Mouse (Mus musculus): ENCODE data around the gene Ctu1. TPM values are rescaled to one million over a fixed set of nuclear protein-coding genes. Genes with fewer than 3 reads are reported as not detected.
"Not testable (repeated sequence)": the region's sequence is repeated elsewhere in the genome, so short reads cannot be mapped to it uniquely, and the experiment has no call there.

The Ctu1 gene
- polyA plus RNA-seq, 1 experiment: 9.4 TPM

- DNase-seq (ENCODE audit: extremely low spot score in 1 of 2, low spot score in 1 of 2): peak in 1 of 2 experiments; percentile 62
These were observed 6.7 kb downstream of the Ctu1 start for GRCm38 (mm10) chr7:43678517-43678916.

- DNase-seq (ENCODE audit: extremely low spot score in 1 of 2, low spot score in 1 of 2): peak in 1 of 2 experiments; percentile 82
These were observed 9.1 kb downstream of the Ctu1 start for GRCm38 (mm10) chr7:43680960-43681359.

GRCm38 (mm10) chr7:43682511-43682910 lies 10.7 kb downstream of the Ctu1 start:
- not testable (repeated sequence) for DNase-seq (ENCODE audit: extremely low spot score in 1 of 2, low spot score in 1 of 2)

- DNase-seq (ENCODE audit: extremely low spot score in 1 of 2, low spot score in 1 of 2): no peak
These were observed 13.3 kb downstream of the Ctu1 start for GRCm38 (mm10) chr7:43685088-43685487.

- DNase-seq (ENCODE audit: extremely low spot score in 1 of 2, low spot score in 1 of 2): no peak
These were observed 18.3 kb downstream of the Ctu1 start, which contains the start of gene Klk14 for GRCm38 (mm10) chr7:43690118-43690517. Klk14 (plus strand) TSS chr7:43690418.

- DNase-seq (ENCODE audit: extremely low spot score in 1 of 2, low spot score in 1 of 2): no peak
These were observed 38.2 kb downstream of the Ctu1 start for GRCm38 (mm10) chr7:43710031-43710430.

GRCm38 (mm10) chr7:43712267-43712666 lies 40.5 kb downstream of the Ctu1 start, which contains the start of gene Klk13:
Klk13 (plus strand) TSS chr7:43712567.
- no peak for DNase-seq (ENCODE audit: extremely low spot score in 1 of 2, low spot score in 1 of 2)

GRCm38 (mm10) chr7:43712917-43713316 lies 41.1 kb downstream of the Ctu1 start:
- DNase-seq (ENCODE audit: extremely low spot score in 1 of 2, low spot score in 1 of 2): no peak

GRCm38 (mm10) chr7:43713741-43714351 lies 42.0 kb downstream of the Ctu1 start:
- DNase-seq (ENCODE audit: extremely low spot score in 1 of 2, low spot score in 1 of 2): no peak

Other genes with a start within 250 kb of the Ctu1 start
- not detected in 2 replicates for gene Lim2, start 244.3 kb upstream of the Ctu1 start, polyA plus RNA-seq (2012; rRNA removed)
- 0.20 and 0.21 TPM in 2 replicates for gene Nkg7, start 234.9 kb upstream of the Ctu1 start, polyA plus RNA-seq (2012; rRNA removed)
- not detected in 2 replicates for gene Cldnd2, start 231.2 kb upstream of the Ctu1 start, polyA plus RNA-seq (2012; rRNA removed)
- 80.7 and 97.8 TPM in 2 replicates for gene Etfb, start 227.9 kb upstream of the Ctu1 start, polyA plus RNA-seq (2012; rRNA removed)
- gene Gm45233, start 227.9 kb upstream of the Ctu1 start, polyA plus RNA-seq (2012; rRNA removed): 2.5 and 2.6 TPM in 2 replicates
- 5.2 TPM in 2 replicates for gene Vsig10l, start 208.9 kb upstream of the Ctu1 start, polyA plus RNA-seq (2012; rRNA removed)
- gene Iglon5, start 181.9 kb upstream of the Ctu1 start, polyA plus RNA-seq (2012; rRNA removed): 60.7 and 69.6 TPM in 2 replicates
- 0.04 TPM in 1 of 2 replicates, not detected in the other for gene 4931406B18Rik, start 166.1 kb upstream of the Ctu1 start, polyA plus RNA-seq (2012; rRNA removed)
- 6.9 and 8.9 TPM in 2 replicates for gene Cd33, start 127.6 kb upstream of the Ctu1 start, polyA plus RNA-seq (2012; rRNA removed)
- gene Zfp658, start 109.8 kb upstream of the Ctu1 start, polyA plus RNA-seq (2012; rRNA removed): 9.3 and 9.5 TPM in 2 replicates
- 8.3 and 9.3 TPM in 2 replicates for gene Zfp719, start 92.4 kb upstream of the Ctu1 start, polyA plus RNA-seq (2012; rRNA removed)
- 0.11 and 0.16 TPM in 2 replicates for gene Zfp819, start 64.8 kb upstream of the Ctu1 start, polyA plus RNA-seq (2012; rRNA removed)
- not detected in 2 replicates for gene Ceacam18, start 37.3 kb upstream of the Ctu1 start, polyA plus RNA-seq (2012; rRNA removed)
- gene Siglece, start 11.9 kb upstream of the Ctu1 start, polyA plus RNA-seq (2012; rRNA removed): 0.84 and 1.2 TPM in 2 replicates
- gene Klk14, start 18.4 kb downstream of the Ctu1 start, polyA plus RNA-seq (2012; rRNA removed): 0.08 TPM in 1 of 2 replicates, not detected in the other
- 0.36 TPM in 1 of 2 replicates, not detected in the other for gene Klk13, start 40.6 kb downstream of the Ctu1 start, polyA plus RNA-seq (2012; rRNA removed)
- not detected in 2 replicates for gene Klk12, start 96.9 kb downstream of the Ctu1 start, polyA plus RNA-seq (2012; rRNA removed)
- gene Klk11, start 102.6 kb downstream of the Ctu1 start, polyA plus RNA-seq (2012; rRNA removed): 0.08 TPM in 1 of 2 replicates, not detected in the other
- gene Klk10, start 109.0 kb downstream of the Ctu1 start, polyA plus RNA-seq (2012; rRNA removed): 0.17 and 0.18 TPM in 2 replicates
- not detected in 2 replicates for gene Klk9, start 119.9 kb downstream of the Ctu1 start, polyA plus RNA-seq (2012; rRNA removed)
- gene Klk8, start 125.6 kb downstream of the Ctu1 start, polyA plus RNA-seq (2012; rRNA removed): 3.8 TPM in 2 replicates
- not detected in 2 replicates for gene Klk7, start 139.3 kb downstream of the Ctu1 start, polyA plus RNA-seq (2012; rRNA removed)
- 6.4 and 7.7 TPM in 2 replicates for gene Klk6, start 152.5 kb downstream of the Ctu1 start, polyA plus RNA-seq (2012; rRNA removed)
- not detected in 2 replicates for gene Klk5, start 170.0 kb downstream of the Ctu1 start, polyA plus RNA-seq (2012; rRNA removed)
- gene Klk4, start 209.1 kb downstream of the Ctu1 start, polyA plus RNA-seq (2012; rRNA removed): not detected in 2 replicates

All from frontal cortex, adult 2 months (tissue).